Mouse (Mus musculus) stomach, postnatal 0 days (tissue): ENCODE results near the gene Milr1. TPM values are rescaled to one million over a fixed set of nuclear protein-coding genes. Genes with fewer than 3 reads are reported as not detected.

ENCODE experiments used
- ATAC-seq: fragments of 200-750 bp; cut with Nextera tagmentation; 2 replicates; pipeline ENCODE4 v1.8.0; 2017; ENCODE audit not compliant: low FRiP score, low TSS enrichment
- DNase-seq: peaks from one replicate; pipeline ENCODE4 v3.0.0-alpha.2; 2016; ENCODE audit warnings: low spot score
- H3K27ac ChIP-seq: fragments of 300-500 bp; sonication (generic); replicated peaks from 2 replicates; pipeline ENCODE4 v1.5.1; 2014; ENCODE audit warnings: mild to moderate bottlenecking, control low read depth
- H3K27me3 ChIP-seq: fragments of 300-500 bp; sonication (generic); 2 replicates; pipeline ENCODE4 v1.6.1; 2014; ENCODE audit warnings: low read length; ENCODE audit not compliant: control insufficient read depth, insufficient read depth
- H3K36me3 ChIP-seq: fragments of 300-500 bp; sonication (generic); 2 replicates; pipeline ENCODE4 v1.6.1; 2014; ENCODE audit warnings: low read length, mixed read lengths; ENCODE audit not compliant: control insufficient read depth, insufficient read depth
- H3K4me1 ChIP-seq: fragments of 300-500 bp; sonication (generic); replicated peaks from 2 replicates; pipeline ENCODE4 v1.6.1; 2014; ENCODE audit warnings: antibody characterized with exemption; ENCODE audit not compliant: control insufficient read depth, insufficient read depth
- H3K4me2 ChIP-seq: fragments of 300-500 bp; sonication (generic); replicated peaks from 2 replicates; pipeline ENCODE4 v1.6.1; 2014; ENCODE audit warnings: low read depth, mild to moderate bottlenecking, control low read depth, moderate library complexity
- H3K4me3 ChIP-seq: fragments of 300-500 bp; sonication (generic); 2 replicates; pipeline ENCODE4 v1.5.1; 2014; ENCODE audit warnings: low read depth, low read length, control low read depth
- H3K9ac ChIP-seq: fragments of 300-500 bp; sonication (generic); 2 replicates; pipeline ENCODE4 v1.6.1; 2014; ENCODE audit warnings: mild to moderate bottlenecking, low read length, control low read depth, mixed read lengths
- H3K9me3 ChIP-seq: fragments of 300-500 bp; sonication (generic); 2 replicates; pipeline ENCODE4 v1.6.1; 2016; ENCODE audit warnings: low read length; ENCODE audit not compliant: control insufficient read depth
- CTCF ChIP-seq: IDR thresholded peaks from 2 replicates; pipeline ENCODE4 v1.5.1; 2016; ENCODE audit warnings: antibody characterized with exemption, low read depth, mild to moderate bottlenecking, moderate library complexity
- EP300 ChIP-seq: optimal IDR thresholded peaks from 2 replicates; pipeline ENCODE3; 2016; ENCODE audit warnings: antibody characterized with exemption
- WGBS: fragments of 180-500 bp; shearing (Covaris S2); extraction: QIAGEN DNeasy Blood & Tissue Kit; methylation state at CpG from one replicate; pipeline ENCODE4 v1.1.7; 2014; 5-methylcytosine and 5-hydroxymethylcytosine counted together
- polyA plus RNA-seq: library from polyadenylated mRNA; unstranded; fragments of >200 nt; fragmentation: Nextera tagmentation; extraction: Ambion mirVana; gene quantifications from 2 replicates; pipeline ENCODE4 v1.2.1, GENCODE M21; 2015

Gene Milr1
- polyA plus RNA-seq, 1 experiment from 2014 or later = 2.2 TPM

GRCm38 (mm10) chr11:106707085-106707484 lies 43.9 kb upstream of the Milr1 start:
- Histone ChIP-seq H3K4me3 (no peak overlapping the region), H3K9me3 (no peaks in the 10 kb centered on the region), H3K27ac (no peak overlapping the region), H3K36me3 (no peaks in the 10 kb centered on the region), H3K27me3 (no peaks in the 10 kb centered on the region), H3K9ac (no peak overlapping the region), H3K4me1 (no peaks in the 10 kb centered on the region), H3K4me2 (no peak overlapping the region)
- 59% methylated on average over 8 of the region's 8 CpGs for WGBS
- DNase-seq = no peak
- TF ChIP-seq EP300 (no peak), CTCF (no peak)
- ATAC-seq = no peak

GRCm38 (mm10) chr11:106707866-106708265 lies 43.2 kb upstream of the Milr1 start:
- no peak overlapping the region for H3K4me2 ChIP-seq
- no peak for DNase-seq
- no peaks in the 10 kb centered on the region for H3K27me3 ChIP-seq
- TF ChIP-seq CTCF = no peak
- no peak for TF ChIP-seq EP300
- H3K9me3 ChIP-seq = no peaks in the 10 kb centered on the region
- H3K9ac ChIP-seq = no peak overlapping the region
- no peaks in the 10 kb centered on the region for H3K36me3 ChIP-seq
- H3K27ac ChIP-seq = no peak overlapping the region
- WGBS = 51% methylated on average over 3 of the region's 3 CpGs
- no peaks in the 10 kb centered on the region for H3K4me1 ChIP-seq
- no peak for ATAC-seq
- no peak overlapping the region for H3K4me3 ChIP-seq

- WGBS = 30% methylated on average over 15 of the region's 15 CpGs
- H3K4me3 ChIP-seq = no peak overlapping the region
- H3K27me3 ChIP-seq = no peaks in the 10 kb centered on the region
- H3K36me3 ChIP-seq = no peaks in the 10 kb centered on the region
- TF ChIP-seq CTCF = no peak
- TF ChIP-seq EP300 = no peak
- H3K9me3 ChIP-seq = no peaks in the 10 kb centered on the region
- H3K4me1 ChIP-seq = no peaks in the 10 kb centered on the region
- no peak overlapping the region for H3K27ac ChIP-seq
- ATAC-seq (peak; percentile 19; the same call in 1 of the 2 replicates), DNase-seq (peak; percentile 25)
- H3K9ac ChIP-seq = no peak overlapping the region
- 0 out of 2 replicates have a peak overlapping the region, but pooled peaks have one; percentile 23 for H3K4me2 ChIP-seq
Observed at GRCm38 (mm10) chr11:106709227-106709985, 41.6 kb upstream of the Milr1 start.

GRCm38 (mm10) chr11:106710789-106711188 lies 40.2 kb upstream of the Milr1 start:
- DNase-seq = no peak
- no peak overlapping the region for H3K27ac ChIP-seq
- no peak overlapping the region for H3K4me3 ChIP-seq
- ATAC-seq = no peak
- no peaks in the 10 kb centered on the region for H3K9me3 ChIP-seq
- H3K4me1 ChIP-seq = no peaks in the 10 kb centered on the region
- H3K9ac ChIP-seq = no peak overlapping the region
- H3K27me3 ChIP-seq = no peaks in the 10 kb centered on the region
- 73% methylated on average over 5 of the region's 5 CpGs for WGBS
- no peak for TF ChIP-seq CTCF
- no peak for TF ChIP-seq EP300
- no peak overlapping the region; the same call in 1 of the 2 replicates for H3K4me2 ChIP-seq
- H3K36me3 ChIP-seq = no peaks in the 10 kb centered on the region

GRCm38 (mm10) chr11:106715066-106715465 lies 36.0 kb upstream of the Milr1 start:
- Histone ChIP-seq H3K4me2 (no peak overlapping the region), H3K4me3 (peak overlapping the region; percentile 18; the same call in 1 of the 2 replicates), H3K27ac (peak overlapping the region; percentile 65), H3K4me1 (no peaks in the 10 kb centered on the region), H3K9me3 (no peaks in the 10 kb centered on the region), H3K9ac (peak overlapping the region; percentile 24), H3K36me3 (no peaks in the 10 kb centered on the region), H3K27me3 (no peaks in the 10 kb centered on the region)
- TF ChIP-seq EP300 (no peak), CTCF (no peak)
- ATAC-seq = no peak; the same call in 1 of the 2 replicates
- 84% methylated on average over 6 of the region's 6 CpGs for WGBS
- DNase-seq = no peak

GRCm38 (mm10) chr11:106716568-106716967 lies 34.5 kb upstream of the Milr1 start:
- DNase-seq = no peak
- TF ChIP-seq CTCF (no peak), EP300 (no peak)
- ATAC-seq = no peak
- WGBS = 77% methylated on average over 5 of the region's 5 CpGs
- Histone ChIP-seq H3K4me2 (no peak overlapping the region), H3K36me3 (no peaks in the 10 kb centered on the region), H3K9ac (no peak overlapping the region), H3K9me3 (no peaks in the 10 kb centered on the region), H3K4me3 (no peak overlapping the region), H3K27ac (no peak overlapping the region), H3K4me1 (no peaks in the 10 kb centered on the region), H3K27me3 (no peaks in the 10 kb centered on the region)
